Mouse (Mus musculus) stomach, postnatal 0 days (tissue): ENCODE data around the gene Pold1.

Source experiments
- CTCF ChIP-seq: IDR thresholded peaks from 2 replicates; pipeline ENCODE4 v1.5.1; 2016; ENCODE audit warnings: antibody characterized with exemption, low read depth, mild to moderate bottlenecking, moderate library complexity
- EP300 ChIP-seq: optimal IDR thresholded peaks from 2 replicates; pipeline ENCODE3; 2016; ENCODE audit warnings: antibody characterized with exemption

GRCm38 (mm10) chr7:44582709-44583108, 34.1 kb upstream of the Pold1 start:
- TF ChIP-seq CTCF (no peak), EP300 (no peak)
